Mouse (Mus musculus) heart, adult 2 months (tissue): ENCODE data around the gene Fubp1. TPM values are rescaled to one million over a fixed set of nuclear protein-coding genes. Genes with fewer than 3 reads are reported as not detected.
A peak's percentile ranks its signal among the peaks of the same experiment; 100 is the strongest.

Experiments
- DNase-seq, 2 experiments: peaks; one replicate each; pipeline ENCODE4 v3.0.0; 2021
- H3K27ac ChIP-seq: fragments of 200-600 bp; 2 replicates; pipeline ENCODE4 v1.8.1; 2022
- H3K27me3 ChIP-seq: fragments of 200-500 bp; 2 replicates; pipeline ENCODE4 v1.6.1; 2012; ENCODE audit warnings: mild to moderate bottlenecking, low read length, inconsistent platforms, mixed read lengths; ENCODE audit not compliant: control insufficient read depth, insufficient read depth
- H3K36me3 ChIP-seq: fragments of 200-500 bp; 2 replicates; pipeline ENCODE4 v1.6.1; 2012; ENCODE audit warnings: low read length, inconsistent platforms; ENCODE audit not compliant: control insufficient read depth, insufficient read depth
- H3K4me1 ChIP-seq: fragments of 200-500 bp; 2 replicates; pipeline ENCODE4 v1.6.1; 2011; ENCODE audit warnings: low read length; ENCODE audit not compliant: control insufficient read depth, insufficient read depth
- H3K4me3 ChIP-seq: fragments of 200-600 bp; 2 replicates; pipeline ENCODE4 v1.8.1; 2022
- H3K79me2 ChIP-seq: fragments of 200-500 bp; replicated peaks from 2 replicates; pipeline ENCODE4 v1.6.1; 2012; ENCODE audit warnings: mild to moderate bottlenecking, inconsistent platforms, low read length, moderate library complexity, mixed read lengths; ENCODE audit not compliant: control insufficient read depth, insufficient read depth
- H3K9ac ChIP-seq: fragments of 200-500 bp; 2 replicates; pipeline ENCODE4 v1.6.1; 2012; ENCODE audit warnings: low read depth, mild to moderate bottlenecking, control low read depth, inconsistent platforms, low read length, mixed read lengths
- CTCF ChIP-seq: fragments of 200-600 bp; IDR thresholded peaks from 2 replicates; pipeline ENCODE4 v1.8.1; 2022; ENCODE audit warnings: antibody characterized with exemption, mild to moderate bottlenecking, moderate library complexity
- EP300 ChIP-seq: fragments of 200-500 bp; IDR thresholded peaks from 2 replicates; pipeline ENCODE4 v1.6.1; 2011; ENCODE audit warnings: low read depth, low read length, control low read depth; ENCODE audit not compliant: insufficient read depth
- POLR2A ChIP-seq: fragments of 200-500 bp; IDR thresholded peaks from 2 replicates; pipeline ENCODE4 v1.6.1; 2011; ENCODE audit warnings: mild to moderate bottlenecking, low read depth, low read length, control low read depth; ENCODE audit not compliant: insufficient read depth
- WGBS: fragments of 180-500 bp; shearing (Covaris S2); methylation state at CpG from one replicate; pipeline ENCODE4 v1.1.7; 2018; 5-methylcytosine and 5-hydroxymethylcytosine counted together
- intact Hi-C: fragments of 180-260 bp; cut with DNase I; formaldehyde crosslinking; loops from one replicate; pipeline ENCODE4 v1.15.1; 2025
- polyA plus RNA-seq: library from polyadenylated mRNA; depleted of rRNA; stranded (reverse); fragments of >200 nt; gene quantifications from 2 replicates; pipeline ENCODE4 v1.2.3, GENCODE M21; 2012
- total RNA-seq, 2 experiments: library from RNA; stranded (reverse); gene quantifications; 2 replicates each; pipeline ENCODE4 v1.2.3; 2021

Fubp1 gene
- total and polyA plus RNA-seq, 3 experiments: 39.4 to 58.0 (median 54.2) TPM

DNA sequence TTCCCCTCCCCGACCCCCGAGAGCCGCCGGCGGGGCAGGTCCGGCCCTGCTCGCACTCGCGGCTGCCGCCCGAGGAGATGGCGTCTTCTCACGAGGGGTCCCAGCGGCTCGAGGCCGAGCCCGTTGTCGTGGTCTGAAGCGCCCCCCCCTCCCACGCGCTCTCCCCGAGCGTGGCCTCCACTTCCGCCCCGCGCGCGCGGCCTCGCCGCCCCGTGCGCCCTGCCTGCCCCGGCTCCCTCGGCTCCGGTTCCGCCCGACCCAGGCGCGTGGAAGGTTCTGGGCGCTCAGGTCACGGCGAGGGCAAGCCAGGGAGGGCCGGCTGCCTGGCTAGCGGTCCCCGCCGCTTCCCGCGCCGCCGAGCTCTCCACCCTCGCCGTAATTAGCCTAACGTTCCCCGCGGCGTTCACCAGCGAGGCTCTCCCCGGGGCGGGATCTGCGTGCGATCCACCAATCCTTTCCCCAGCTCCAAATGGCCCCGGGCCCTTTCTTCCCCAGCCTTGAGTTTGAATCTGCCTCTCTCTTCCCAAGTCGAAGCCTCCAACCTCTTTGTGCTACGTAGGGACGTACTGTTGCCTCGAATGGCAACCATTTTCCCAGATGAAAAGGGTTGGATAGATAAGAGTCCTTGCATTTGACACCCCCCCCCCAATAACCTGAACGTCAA, 638 bp downstream of the Fubp1 start:
- TF ChIP-seq CTCF (no peak), POLR2A (no peak), EP300 (no peak)
- H3K4me3 ChIP-seq: peak overlapping the region; percentile 87
- peaks cover 10% of the 10 kb centered on the region for H3K79me2 ChIP-seq
- H3K36me3 ChIP-seq: peaks cover 22% of the 10 kb centered on the region
- H3K4me1 ChIP-seq: peaks cover 14% of the 10 kb centered on the region
- peak; percentile 83 for DNase-seq
- peak overlapping the region; percentile 94 for H3K27ac ChIP-seq
- under 1% methylated on average over 64 of the region's 68 CpGs for WGBS
- peak overlapping the region; percentile 98 for H3K9ac ChIP-seq
- intact Hi-C loops: loop anchor here (1.0 kb wide), 2 partner anchors 18 to 100 kb away; no protein-coding TSS in a partner anchor
- no peaks in the 10 kb centered on the region for H3K27me3 ChIP-seq

DNA sequence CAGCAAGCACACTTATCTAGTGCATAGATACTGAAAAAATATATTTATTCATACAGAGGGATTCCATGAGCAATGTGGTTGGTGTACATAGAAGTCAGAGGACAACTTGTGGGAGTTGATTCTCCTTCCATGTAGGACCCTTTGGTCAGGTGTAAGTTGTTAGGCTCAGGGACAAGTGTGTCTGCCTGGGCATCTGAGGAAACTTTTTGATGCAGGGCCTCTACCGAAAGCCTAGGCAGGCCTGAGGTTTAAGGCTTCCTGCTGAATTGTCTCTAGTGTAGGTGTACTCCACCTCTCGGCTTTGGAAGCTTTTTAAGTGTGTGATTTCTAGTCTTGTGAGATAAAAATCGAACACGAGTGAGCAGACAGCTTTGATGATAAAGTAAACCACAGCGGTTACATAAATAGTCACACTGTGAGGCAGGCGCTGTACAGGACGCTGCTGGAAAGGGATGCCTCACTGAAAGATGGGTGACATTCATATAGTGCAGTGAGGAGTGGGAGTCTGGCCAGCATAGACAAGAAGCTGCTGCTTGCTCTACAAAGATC, 1.6 kb downstream of the Fubp1 start:
- Histone ChIP-seq H3K27me3 (no peaks in the 10 kb centered on the region), H3K27ac (peak overlapping the region; percentile 94), H3K9ac (peak overlapping the region; percentile 65), H3K36me3 (peaks cover 24% of the 10 kb centered on the region), H3K79me2 (peaks cover 10% of the 10 kb centered on the region), H3K4me3 (peak overlapping the region; percentile 87), H3K4me1 (peaks cover 14% of the 10 kb centered on the region)
- 2% methylated on average over 7 of the region's 7 CpGs for WGBS
- peak in 1 of 2 experiments; percentile 23 for DNase-seq
- no peak for TF ChIP-seq POLR2A
- TF ChIP-seq CTCF: no peak
- no peak for TF ChIP-seq EP300
- intact Hi-C loops: no loop called here

DNA sequence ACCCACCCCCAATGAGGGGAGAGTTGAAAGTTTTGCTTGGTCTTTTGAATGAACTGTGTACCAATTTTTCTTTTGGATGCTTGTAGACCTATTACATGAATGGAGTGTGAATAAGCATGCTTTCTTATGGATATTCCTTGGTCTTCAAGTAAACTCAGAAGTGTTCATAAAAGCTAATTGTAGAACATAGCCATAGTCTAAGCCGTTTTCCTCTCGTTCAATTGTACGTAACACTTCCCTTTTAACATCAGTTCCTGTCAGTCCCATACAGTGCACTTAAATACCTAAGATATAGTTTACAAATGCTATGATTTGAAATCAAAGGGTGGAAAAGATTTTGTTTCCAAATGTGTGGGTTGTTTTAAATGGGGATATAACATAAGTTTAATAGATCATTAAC, 3.2 kb downstream of the Fubp1 start:
- Histone ChIP-seq H3K36me3 (peaks cover 28% of the 10 kb centered on the region), H3K9ac (no peak overlapping the region), H3K27me3 (no peaks in the 10 kb centered on the region), H3K79me2 (peaks cover 8% of the 10 kb centered on the region), H3K4me1 (peaks cover 14% of the 10 kb centered on the region), H3K27ac (no peak overlapping the region), H3K4me3 (no peak overlapping the region)
- intact Hi-C loops: no loop called here
- no peak for DNase-seq
- TF ChIP-seq CTCF (no peak), EP300 (no peak), POLR2A (no peak)
- 8% methylated on average over 3 of the region's 3 CpGs for WGBS

DNA sequence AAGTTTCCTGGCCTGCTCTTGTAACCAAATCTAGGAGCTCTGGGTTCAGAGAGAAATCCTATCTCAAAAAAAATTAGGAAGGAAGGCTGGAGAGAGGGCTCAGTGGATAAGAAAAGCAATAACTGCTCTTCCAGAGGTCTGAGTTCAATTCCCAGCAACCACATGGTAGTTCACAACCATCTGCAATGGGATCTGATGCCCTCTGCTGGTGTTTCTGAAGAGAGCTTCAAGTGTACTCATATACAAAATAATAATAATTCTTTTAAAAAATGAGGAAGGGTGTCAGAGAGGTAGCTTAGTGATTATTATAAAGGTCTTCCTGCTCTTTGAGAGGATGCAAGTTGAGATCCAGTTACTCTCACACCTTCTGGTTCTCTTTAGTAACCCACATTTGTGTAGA, 14.7 kb downstream of the Fubp1 start:
- Histone ChIP-seq H3K9ac (no peak overlapping the region), H3K4me3 (no peak overlapping the region), H3K79me2 (no peaks in the 10 kb centered on the region), H3K27me3 (no peaks in the 10 kb centered on the region), H3K27ac (no peak overlapping the region), H3K36me3 (peaks cover 14% of the 10 kb centered on the region), H3K4me1 (no peaks in the 10 kb centered on the region)
- intact Hi-C loops: no loop called here
- TF ChIP-seq CTCF (peak; percentile 40), POLR2A (no peak)
- no peak for DNase-seq

DNA sequence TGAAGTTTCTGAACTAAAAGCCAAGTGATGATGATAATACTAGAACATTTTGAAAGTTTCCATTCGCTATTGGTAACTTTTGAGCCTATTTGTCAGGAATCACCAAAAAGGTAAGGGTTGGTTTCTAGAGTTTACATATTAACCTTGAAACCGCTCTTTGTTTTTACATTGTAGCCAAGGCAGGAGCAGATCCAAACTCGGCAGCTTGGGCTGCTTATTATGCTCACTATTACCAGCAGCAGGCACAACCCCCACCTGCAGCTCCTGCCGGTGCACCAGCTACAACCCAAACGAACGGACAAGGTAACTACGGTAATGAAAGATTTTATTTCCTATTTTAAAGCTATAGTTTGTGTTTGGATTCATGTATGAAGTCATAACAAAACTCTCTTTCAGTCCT, 15.7 kb downstream of the Fubp1 start:
- H3K27ac ChIP-seq: no peak overlapping the region
- intact Hi-C loops: no loop called here
- WGBS: 90% methylated on average over 7 of the region's 7 CpGs
- no peak for TF ChIP-seq POLR2A
- no peak for TF ChIP-seq CTCF
- no peaks in the 10 kb centered on the region for H3K79me2 ChIP-seq
- no peak for DNase-seq
- no peak overlapping the region for H3K4me3 ChIP-seq
- H3K36me3 ChIP-seq: peaks cover 10% of the 10 kb centered on the region
- no peaks in the 10 kb centered on the region for H3K4me1 ChIP-seq
- H3K9ac ChIP-seq: no peak overlapping the region
- H3K27me3 ChIP-seq: no peaks in the 10 kb centered on the region

DNA sequence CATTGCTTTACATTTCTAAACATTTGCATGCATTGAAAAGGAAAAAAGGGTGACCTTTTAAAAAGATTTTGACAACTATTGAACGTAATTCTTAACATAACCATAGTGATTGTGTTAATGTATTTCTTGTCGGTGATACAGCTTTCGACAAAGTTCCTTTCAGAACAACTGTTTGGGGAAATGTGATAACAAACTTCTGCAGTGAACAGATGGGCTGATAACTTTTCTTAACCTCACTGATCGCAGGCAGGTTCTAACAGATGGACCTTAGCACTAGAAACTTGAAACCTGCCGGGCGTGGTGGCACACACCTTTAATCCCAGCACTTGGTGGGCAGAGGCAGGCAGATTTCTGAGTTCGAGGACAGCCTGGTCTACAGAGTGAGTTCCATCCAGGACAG, 18.6 kb downstream of the Fubp1 start:
- H3K27ac ChIP-seq: no peak overlapping the region
- H3K4me3 ChIP-seq: no peak overlapping the region
- H3K4me1 ChIP-seq: no peaks in the 10 kb centered on the region
- no peak overlapping the region for H3K9ac ChIP-seq
- no peak for DNase-seq
- H3K36me3 ChIP-seq: peaks cover 21% of the 10 kb centered on the region
- TF ChIP-seq EP300: no peak
- TF ChIP-seq POLR2A: no peak
- TF ChIP-seq CTCF: no peak
- intact Hi-C loops: no loop called here
- 90% methylated on average over 7 of the region's 7 CpGs for WGBS
- no peaks in the 10 kb centered on the region for H3K27me3 ChIP-seq
- no peaks in the 10 kb centered on the region for H3K79me2 ChIP-seq
